Mouse (Mus musculus) G1E (cell line): ENCODE results near the gene C1qbp.

Source experiments
- CTCF ChIP-seq: IDR thresholded peaks from 2 replicates; pipeline ENCODE4 v1.5.1; 2012; ENCODE audit warnings: low read depth, low read length, inconsistent platforms, mixed read lengths
- GATA1 ChIP-seq: IDR thresholded peaks from 2 replicates; pipeline ENCODE4 v1.6.1; 2012; ENCODE audit warnings: borderline replicate concordance, low read length, inconsistent platforms, mixed read lengths
- POLR2AphosphoS5 ChIP-seq: IDR thresholded peaks from 2 replicates; pipeline ENCODE4 v1.6.1; 2012; ENCODE audit warnings: low read depth, low read length, inconsistent platforms; ENCODE audit not compliant: insufficient replicate concordance
- TAL1 ChIP-seq: conservative IDR thresholded peaks from 2 replicates; pipeline ENCODE4 v1.6.1; 2012; ENCODE audit warnings: low read depth, low read length, inconsistent platforms, mixed read lengths

- TF ChIP-seq POLR2AphosphoS5 = no peak
- no peak for TF ChIP-seq GATA1
- no peak for TF ChIP-seq CTCF
- TF ChIP-seq TAL1 = no peak
Measured at GRCm38 (mm10) chr11:71029403-71030118, 46.7 kb upstream of the C1qbp start.
